Mouse (Mus musculus) lung, adult 18-20 months (tissue): ENCODE results near the gene Grik4.
A peak's percentile ranks its signal among the peaks of the same experiment; 100 is the strongest.

Source experiments
- DNase-seq, 2 experiments: peaks; one replicate each; pipeline ENCODE4 v3.0.0; 2022; ENCODE audit warnings: mixed read lengths in 2 of 2

Gene Grik4

DNA sequence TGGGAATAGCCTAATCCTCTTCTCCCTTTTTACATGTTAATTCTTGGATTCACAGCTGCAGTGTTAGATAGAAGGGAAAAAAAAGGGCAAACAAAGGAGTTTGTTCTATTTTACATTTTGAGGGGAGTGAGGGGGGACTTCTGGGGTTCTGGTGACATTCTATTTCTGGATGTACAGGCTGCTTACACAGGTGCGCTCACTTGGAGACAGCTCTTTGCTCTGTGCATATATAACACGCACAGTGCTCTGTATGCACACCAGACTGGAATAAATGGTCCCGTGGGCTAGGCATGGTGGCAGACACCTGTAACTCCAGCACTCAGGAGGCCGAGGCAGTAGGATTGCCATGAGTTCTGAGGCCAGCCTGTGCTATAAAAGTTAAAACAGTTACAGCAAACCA, 292.0 kb downstream of the Grik4 start:
- no peak for DNase-seq

DNA sequence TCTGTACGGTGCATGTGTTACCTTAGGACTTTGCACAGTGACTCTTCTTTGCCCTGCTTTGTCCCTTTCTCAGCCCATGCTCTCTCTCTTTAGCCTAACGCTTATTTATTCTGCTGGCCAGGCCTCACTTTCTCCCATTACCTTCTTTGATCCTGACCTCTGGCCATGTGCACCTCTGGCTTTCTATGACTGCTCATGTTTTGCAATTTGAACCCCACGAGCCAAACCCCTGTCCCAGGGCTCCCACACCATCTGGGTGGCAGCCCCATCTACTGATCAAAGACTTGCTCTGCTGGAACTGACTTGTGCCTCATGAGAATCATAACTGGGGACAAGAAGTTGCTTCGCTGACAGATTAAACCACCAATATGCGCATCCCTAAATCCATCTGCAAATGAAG, 294.4 kb downstream of the Grik4 start:
- DNase-seq, result no peak

DNA sequence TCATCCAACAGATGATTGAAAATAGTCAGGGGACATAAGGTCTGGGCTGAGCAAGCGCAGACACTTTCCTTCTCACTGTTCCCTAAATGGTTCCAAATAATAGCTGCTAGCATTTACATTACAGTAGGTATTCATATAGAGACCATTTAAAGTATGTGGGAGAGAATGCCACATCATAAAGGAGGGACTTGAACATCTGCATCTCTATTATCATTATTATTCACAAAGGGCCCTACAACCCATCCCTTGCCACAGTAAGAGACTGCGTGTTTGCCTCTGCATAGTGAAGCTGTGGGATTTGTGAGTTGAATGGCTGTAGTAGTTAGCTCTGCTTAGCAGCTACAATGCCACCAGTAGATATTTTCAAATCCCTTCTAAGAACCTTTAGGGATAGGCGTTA, 296.2 kb downstream of the Grik4 start:
- DNase-seq, result no peak

DNA sequence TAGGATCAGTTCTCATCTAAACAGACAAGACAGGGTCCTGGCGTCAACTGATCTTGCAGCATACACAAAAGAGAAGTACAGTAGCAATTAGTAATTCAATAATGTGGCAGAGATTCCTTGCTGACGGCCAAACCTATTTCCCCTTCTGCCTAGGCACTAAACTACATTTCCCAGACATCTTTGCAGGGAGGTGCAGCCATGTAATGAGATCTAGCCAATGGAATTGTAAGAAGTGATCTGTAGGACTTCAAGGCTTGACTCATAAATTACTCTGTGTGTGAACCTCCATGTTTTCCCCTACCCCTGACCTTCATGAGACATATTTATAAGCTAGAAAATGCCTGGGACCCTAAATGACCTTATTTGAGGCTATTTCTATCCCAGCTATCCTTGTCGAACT, 296.7 kb downstream of the Grik4 start:
- DNase-seq, result no peak

DNA sequence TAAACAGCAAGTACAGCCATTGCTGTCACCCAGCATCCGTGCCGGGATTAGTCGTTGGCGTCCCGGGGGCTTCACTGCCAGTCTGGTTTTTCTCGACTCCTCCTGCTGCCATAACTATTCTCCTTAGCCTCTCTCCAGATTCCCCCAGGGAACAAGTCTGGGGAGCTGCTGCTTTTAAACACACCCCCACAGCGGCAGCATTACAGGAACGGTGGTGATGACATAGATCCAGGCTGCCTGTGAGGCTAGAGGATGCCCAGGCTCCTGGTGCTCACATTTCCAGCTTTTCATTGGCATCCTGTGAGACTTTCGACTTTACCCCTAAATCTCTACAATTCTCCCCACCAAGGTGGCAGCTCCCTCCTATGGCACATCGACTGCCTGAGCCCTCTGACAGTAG, 297.5 kb downstream of the Grik4 start:
- no peak for DNase-seq

DNA sequence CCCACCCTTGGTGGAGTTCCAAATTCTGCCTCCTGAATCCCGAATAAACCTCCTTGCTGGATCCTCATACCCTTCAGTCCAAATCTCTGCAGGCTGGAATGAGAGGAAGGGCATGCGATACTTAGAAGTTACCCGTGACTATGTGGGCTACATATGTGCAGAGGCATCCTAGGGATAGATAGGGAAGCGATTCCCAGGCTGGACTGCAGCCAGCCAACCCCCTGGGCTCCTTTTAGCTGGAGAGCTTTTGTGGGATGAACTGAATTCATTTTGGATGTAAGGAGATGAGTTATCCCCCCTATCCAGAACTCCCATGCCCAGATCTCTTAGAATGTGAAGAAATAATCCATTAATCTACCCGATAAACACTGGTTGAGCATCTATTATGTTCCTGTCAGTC, 299.1 kb downstream of the Grik4 start:
- no peak for DNase-seq

DNA sequence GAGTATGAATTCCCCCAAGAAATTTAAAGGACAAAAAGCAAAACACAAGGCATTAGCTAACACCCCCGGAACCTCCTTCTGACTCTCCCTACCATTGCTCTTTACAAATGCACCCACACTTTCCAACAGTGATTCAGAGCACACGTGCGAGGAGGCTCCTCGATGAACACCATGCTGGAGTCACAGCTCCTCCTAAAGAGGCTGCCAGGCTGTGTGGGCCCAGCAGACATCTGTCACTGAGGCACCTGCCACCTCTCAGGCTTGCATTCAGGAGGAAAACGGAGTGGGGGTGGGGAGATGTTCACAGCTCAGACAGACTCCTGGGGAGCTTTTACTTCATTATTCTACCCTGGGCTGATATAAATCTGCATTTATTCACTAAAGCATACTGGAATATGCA, 301.5 kb downstream of the Grik4 start:
- DNase-seq, result no peak

DNA sequence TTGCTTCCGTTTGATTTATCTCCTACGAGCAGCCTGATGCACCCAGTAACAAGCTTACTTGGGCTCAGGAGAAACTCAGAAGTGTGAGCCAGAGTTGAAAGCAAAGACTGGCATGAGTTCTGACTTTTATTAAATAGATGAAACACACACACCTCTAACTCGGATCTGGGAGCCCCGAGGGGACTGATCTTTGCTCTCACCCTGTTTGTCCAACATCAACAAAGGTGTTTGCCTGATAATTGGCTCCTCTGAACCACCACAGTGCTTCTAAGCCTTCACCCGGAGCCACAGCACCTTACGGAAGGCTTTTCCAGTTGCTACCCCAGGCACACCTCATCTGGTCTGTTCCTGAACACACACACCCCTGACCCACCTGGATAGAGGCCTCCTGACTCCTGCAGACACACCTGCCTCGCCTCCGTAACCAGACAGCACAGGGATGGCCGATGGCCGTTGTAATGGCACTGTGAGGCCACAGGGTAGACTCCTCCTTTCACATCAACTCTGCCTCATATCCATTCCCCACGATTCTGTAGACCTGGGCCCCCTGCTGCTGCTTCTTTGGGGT, 302.7 kb downstream of the Grik4 start:
- DNase-seq, result no peak

DNA sequence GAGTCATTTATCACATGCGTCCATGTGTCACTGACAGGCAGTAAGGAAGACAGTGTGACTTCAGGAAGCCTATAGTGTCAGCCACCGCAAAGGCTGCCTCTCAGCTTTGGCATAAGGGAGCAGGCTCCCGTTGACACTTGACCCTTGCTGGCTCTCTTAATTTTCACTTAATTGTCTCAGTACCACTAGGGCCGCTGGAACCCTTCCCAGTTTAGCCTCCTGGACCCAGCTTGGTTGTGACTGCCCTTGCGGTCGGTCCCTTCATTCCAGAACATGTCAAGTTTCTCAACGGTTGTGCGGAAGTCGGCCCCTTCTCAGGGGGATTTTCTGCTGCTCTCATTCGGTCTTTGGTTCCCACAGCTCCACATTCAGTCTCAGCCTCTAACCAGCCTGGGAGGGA, 307.8 kb downstream of the Grik4 start:
- no peak for DNase-seq

DNA sequence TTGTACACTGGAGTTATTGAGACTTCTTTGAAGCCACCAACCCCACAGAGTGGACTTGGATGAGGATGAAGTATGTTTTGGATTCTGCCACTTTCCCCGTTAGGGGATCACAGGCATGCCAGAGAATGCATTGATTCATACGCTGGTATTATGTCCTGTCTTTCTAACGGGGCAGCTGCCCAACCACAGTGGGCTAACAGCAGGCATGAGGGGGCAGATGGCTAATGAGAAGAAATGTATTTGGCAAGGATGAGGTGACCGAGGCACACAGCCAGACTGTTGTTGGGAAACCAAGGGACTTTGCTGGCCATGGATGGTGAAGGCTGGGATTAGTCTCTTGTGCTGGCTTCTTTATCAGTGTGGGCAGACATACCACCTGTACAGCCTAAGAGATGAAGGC, 312.8 kb downstream of the Grik4 start:
- no peak for DNase-seq

DNA sequence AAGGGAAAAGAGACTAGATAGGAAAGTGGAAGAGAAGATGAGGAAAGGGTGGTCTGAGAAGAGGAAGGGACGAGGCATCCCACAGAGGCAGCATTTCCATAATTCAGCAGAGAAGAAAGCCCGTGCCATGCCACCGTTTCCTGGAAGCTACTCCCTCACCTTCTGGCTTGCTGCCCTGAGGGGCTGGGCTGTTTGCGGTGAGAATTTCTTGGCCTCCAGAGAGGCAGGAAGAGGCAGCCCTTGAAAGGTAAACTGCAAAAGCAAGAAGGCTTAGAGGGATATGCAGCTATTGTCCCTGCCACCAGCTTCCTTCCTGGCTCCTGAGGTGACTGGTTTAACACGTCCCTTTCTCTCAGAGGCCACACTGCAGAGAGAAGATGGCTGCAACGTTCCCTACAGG, 316.7 kb downstream of the Grik4 start:
- DNase-seq, result peak; percentile 5 to 31

DNA sequence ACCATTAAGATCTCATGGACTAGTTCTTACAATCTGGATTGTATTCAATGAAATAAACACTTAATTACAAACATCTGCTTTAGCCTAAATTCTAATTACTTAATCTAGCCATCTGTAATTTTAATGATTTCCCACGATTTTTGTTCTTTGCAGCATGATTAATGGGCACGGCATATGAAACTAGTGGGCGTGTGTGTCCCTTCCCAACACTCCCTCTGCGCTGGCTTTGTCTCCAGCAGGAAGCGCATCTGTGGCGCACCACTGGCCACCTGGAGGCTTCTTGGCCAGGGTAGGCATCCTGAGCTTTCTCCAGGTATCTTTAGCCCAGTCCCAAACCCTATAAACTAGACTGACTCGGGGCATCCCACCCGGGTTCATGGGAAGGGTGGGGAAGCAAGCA, 317.1 kb downstream of the Grik4 start:
- no peak for DNase-seq

DNA sequence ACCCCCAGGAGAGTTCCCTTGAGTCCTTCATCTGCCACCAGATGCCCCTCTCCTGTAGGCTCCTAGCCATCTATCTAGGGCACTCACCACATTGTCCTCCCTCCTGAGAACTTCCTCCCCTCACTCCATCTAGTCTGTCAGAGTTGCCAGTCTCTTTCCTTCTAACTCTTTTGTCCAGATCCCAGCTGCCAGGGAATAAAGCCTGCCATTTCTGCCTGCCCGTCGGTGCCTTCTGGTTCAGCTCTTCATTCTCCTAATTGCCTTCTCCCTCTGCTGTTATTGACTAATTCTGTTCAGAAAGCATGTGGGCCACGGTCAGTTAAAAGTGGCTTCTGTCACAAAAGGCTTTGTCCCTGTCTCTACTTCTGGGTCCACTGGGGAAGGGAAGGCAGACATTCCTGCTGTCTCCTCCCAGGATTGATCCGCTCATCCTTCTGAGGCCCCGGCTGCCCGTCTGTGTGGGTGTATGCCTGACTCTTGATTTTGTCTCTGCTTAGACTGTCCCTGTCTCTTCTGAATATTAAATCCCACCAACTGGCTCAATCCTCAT, 318.0 kb downstream of the Grik4 start:
- DNase-seq, result no peak

DNA sequence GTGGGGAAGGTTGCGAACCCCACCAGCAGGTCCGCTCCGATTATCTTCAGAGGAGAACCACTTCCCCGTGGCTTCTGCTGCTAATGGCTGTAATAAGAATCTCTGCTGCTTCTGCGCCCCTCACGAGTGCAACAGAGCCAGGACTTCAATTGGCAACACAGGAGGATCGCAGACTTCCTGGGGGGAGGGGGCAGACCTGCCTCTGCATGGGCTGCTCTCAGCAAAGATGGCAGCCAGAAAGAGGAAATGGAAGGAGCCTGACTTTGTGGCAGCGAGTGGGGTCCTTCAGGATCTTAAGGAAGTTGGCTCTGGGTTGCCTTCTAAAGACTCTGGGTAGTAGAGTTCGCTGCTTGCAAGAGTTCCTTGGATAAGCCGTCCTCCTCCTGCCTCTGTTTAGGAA, 329.9 kb downstream of the Grik4 start:
- DNase-seq, result no peak

DNA sequence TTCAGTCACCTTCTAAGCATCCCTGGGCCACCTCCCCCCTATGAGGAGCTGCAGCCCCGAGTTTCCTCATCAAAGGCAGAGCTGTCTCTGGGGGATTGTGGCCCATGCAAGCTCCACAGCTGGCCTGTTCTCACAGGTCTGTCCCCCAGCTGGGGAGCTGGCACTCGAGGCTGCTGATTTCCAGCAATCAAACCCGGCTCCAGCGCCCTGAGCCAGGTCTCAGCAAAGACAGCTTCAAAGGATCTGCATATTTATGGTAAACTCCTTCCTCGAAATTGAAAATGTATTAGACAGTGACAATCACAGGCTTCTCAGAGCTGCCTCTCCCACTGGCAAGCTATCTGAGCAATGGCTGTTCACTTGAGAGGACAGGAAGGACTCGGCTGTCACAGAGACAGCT, 330.5 kb downstream of the Grik4 start:
- no peak for DNase-seq

DNA sequence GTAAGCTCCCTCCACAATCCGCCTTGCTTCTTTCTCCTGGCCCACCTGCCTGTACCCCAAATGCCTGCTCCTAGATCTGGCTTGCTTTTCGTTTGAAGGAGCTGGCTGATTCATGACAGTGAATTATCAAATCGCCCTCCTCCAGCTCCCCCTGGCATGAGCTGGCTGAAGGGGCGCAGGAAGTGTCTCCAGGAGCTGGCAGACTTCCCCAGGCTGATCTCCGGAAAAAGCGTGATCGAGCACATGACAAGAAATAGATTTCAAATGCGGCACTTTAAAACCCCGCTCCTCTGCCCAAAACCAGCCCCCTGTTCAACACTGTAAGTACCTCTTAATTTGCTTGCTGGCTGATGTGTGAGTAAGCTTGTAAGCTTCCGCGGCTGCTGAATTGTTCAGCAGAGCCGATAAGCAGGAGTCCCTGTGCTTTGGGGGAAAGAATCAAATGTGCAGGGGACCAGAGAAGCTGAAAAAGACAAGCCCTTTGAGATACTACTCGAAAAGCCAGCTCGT, 331.8 kb downstream of the Grik4 start:
- DNase-seq, result no peak

DNA sequence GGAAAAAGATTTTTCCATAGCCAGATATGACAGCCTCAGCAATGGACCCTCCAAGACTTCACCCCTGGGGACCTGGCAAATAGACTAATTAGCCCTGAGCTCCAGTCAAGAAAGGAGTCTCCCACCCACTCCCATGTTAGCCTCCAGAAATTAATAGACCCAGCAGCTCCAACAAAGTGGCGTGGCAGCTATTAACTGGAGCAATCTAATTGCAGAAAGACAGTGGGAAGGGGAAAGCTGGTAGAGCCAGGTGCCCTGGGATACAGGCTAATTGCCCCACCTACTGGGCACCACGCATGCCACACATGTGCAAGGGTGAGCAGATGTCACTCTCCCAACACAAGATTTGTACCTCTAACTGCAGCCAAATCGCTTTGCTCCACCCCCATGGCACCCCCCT, 342.8 kb downstream of the Grik4 start:
- DNase-seq, result no peak

DNA sequence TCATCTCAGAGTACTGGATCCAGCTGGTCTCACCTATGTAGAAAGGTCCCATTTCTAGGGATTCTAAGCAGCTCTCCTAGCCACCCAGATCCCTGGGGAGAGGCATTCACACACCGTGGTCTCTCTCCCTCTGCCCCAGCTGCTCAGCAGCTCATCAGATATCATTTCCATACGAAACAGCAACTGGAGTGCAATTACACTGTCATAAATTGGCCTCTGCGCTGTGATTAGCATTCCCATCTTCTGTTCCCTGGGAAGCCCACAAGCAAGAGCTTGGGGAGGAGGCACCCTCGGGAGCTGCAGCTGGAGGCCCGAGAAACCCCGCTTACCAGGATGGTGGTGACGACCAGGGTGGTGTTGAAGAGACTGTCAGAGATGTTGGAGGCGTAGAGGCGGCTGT, 346.8 kb downstream of the Grik4 start:
- no peak for DNase-seq

DNA sequence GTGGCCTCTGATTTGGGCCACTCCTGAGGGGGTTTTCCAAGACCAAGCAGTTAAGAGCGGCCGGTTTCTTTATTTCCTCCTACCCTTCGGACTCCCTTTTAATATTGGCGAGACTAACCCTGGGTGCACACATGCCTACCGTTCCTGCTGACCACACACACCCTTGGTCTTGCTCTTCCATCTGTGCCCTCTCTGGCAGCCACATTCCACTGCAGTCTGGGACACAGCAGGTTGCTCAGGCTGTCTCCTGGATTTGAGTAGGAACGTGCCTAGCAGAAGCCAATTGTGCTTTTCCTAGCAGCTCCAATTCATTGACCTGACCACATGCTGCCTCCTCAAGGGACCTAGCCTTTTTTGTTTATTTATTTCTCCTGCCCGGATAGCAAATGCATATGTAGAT, 365.8 kb downstream of the Grik4 start:
- DNase-seq, result no peak

DNA sequence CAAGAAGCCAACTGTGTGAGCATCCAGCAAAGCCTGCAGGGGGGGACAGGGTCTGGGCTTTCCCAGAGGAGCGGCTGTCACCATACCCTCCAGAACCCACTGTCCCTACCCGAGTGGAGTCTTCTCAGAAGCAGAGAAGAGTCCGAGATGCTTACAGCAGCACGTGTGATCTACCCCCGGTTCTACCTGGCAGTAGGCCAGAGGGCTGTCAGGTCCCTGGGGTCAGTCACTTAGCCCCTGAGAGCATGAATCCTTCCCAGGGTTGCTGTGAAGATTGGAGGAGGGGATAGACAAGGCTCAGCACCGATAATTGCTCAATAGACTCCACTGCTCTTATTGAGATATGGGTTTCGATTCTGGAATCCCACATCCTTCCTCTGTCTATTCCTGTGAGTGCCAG, 366.2 kb downstream of the Grik4 start:
- no peak for DNase-seq

DNA sequence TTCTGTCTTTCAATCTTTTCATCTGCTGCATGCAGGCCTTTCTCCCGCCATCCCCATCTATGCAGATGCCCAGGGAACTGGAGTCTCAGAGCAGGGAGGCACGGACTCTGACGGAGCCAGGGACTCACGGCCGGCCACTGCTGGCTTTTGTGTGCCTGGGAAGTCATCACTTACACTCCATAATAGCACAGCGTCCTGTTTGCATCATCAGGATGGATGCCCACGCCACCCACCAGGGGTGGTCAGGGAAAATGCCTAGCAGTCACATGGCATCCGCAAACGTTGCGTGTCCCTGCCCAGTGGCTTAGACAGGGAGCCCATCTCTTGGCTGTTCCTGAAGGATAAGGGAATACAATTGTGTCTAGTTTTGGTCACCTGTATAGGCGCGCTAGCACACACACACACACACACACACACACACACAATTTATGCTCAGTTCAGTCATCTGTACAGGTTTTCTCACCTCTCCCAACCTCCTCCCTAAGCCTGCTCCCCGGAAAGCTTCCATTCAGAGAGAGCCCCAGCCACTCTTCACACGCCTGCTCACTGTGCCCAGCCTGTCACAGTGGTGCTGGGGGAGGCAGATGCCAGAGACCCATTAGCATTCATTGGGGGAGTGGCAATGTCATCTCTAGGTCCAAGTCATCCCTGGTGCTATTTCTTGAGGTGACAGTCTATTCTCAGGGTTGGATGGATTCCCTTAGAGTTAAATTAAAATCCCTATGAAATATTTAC, 370.5 kb downstream of the Grik4 start:
- DNase-seq, result no peak

DNA sequence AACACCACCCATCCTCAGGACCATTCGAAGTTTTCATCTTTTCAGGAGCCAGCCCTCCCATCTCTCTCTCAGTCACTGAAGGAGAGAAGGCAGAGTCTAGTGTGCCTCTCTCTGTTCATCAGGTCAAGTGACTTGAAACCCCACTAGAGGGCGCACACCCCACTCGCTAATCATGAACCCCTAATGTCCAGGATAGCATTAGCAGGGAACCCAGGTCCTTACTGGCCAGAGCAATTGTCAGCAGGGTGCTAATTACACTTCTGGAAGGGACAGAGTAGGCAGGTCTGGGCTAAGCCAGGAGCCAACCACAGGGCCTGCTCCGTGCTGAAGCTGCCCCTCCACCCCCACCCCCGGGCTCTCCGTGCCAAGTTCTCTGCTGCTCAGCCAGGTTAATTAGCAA, 371.1 kb downstream of the Grik4 start:
- DNase-seq, result peak; percentile 19 to 39

DNA sequence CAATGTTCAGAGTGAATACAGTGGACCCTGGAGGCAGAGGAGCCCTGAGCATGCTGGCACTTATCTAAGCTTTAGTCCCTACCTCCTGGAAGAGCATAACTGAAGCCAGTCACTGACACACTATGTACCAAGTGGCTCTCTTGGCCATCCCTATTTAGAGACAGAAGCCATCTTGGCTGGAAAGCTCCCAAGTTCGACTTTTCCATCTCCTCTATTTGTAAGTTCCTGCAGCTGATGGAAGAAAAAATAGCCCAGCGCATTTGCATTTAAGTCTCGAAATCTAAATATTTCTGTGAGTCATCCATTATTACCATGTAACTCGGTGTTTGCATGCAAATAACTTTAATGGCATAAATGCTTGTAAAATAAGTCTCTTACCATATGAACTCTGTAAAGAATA, 378.4 kb downstream of the Grik4 start:
- DNase-seq, result no peak

DNA sequence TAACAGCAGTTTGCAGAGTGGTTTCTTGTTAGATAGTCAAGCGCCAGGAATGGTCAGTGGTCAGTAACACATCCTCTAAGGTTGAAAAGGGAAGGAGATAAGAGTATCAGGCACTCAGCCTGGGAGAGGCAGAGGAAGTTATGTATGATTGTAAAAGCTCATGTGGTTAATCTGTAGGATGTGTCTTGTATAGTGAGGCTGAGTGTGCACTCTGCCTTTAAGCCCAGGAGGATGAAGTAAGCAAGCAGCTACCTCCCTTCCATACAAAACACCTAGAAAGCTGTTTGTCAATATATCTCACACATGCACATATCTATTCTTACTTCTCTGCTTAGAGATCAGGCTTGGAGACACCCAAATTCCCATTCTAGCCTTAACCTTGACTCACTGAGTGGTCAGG, 389.1 kb downstream of the Grik4 start:
- no peak for DNase-seq

DNA sequence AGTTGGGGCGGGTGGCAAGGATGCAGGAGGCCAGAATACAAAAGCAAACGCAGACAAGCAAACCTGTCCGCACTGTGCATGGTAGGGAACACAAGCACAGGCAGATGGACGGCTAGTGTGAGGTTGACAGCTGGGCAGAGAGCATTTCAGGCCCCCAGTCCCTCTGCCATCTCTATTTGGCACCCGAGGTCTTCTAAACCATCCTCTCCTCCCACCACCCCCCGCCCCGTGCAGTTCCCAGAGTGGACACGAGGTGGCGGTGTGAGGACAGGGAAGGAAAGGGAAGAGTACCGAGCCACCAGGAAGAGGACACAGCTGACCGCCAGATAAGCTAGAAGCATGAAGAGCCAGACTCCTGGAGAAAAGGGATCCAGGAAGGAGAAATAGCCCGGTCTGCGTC, 394.2 kb downstream of the Grik4 start:
- DNase-seq, result peak; percentile 15 to 36
